Mouse (Mus musculus) hematopoietic stem cell, adult 5-6 weeks (primary cell): ENCODE data around the gene Smim4. TPM values are rescaled to one million over a fixed set of nuclear protein-coding genes. Genes with fewer than 3 reads are reported as not detected.
A peak's percentile ranks its signal among the peaks of the same experiment; 100 is the strongest.

ENCODE experiments used
- ATAC-seq, 2 experiments: fragments of 125-278 bp in 1 of 2; replicated peaks in 1 of 2; 2 replicates each; pipeline ENCODE4 v1.8.0; 2016 to 2017; ENCODE audit warnings: inconsistent platforms in 2 of 2, mild to moderate bottlenecking in 2 of 2, moderate number of reproducible peaks in 2 of 2, low read depth in 1 of 2, moderate TSS enrichment in 1 of 2; ENCODE audit not compliant: low FRiP score in 2 of 2, poor library complexity in 2 of 2, severe bottlenecking in 2 of 2, insufficient read depth in 1 of 2, low TSS enrichment in 1 of 2
- total RNA-seq: library from RNA; stranded (forward); fragments of 172-1452, 232-1000 nt; gene quantifications from 2 replicates; pipeline ENCODE4 v1.2.3, GENCODE M21; 2017

Gene Smim4
- 52.8 and 60.0 TPM in 2 replicates for total RNA-seq

DNA sequence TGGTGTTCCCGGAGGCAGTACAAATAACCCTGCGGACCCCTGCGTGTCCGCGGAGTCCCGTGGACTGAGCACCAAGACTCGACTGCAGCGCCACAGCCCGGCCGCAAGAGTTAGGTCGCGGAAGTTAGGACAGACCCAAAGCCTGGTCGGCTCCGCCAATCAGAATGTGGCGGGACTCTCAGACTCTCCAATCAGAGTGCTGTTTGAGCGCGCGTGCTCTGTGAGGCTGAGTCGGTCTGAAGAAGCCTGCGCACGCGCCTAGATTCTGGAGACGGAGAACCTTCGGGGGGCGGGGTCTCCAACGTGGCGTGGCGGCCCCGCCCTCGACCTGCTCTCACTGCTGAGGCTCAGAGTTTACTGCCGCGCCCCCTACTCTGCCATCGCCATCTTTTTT is at the start of gene Smim4:
Gene Smim4 (minus strand): TSS at position 131 of the 394 bp plus-strand sequence.
- ATAC-seq: peak; percentile 87 to 94

DNA sequence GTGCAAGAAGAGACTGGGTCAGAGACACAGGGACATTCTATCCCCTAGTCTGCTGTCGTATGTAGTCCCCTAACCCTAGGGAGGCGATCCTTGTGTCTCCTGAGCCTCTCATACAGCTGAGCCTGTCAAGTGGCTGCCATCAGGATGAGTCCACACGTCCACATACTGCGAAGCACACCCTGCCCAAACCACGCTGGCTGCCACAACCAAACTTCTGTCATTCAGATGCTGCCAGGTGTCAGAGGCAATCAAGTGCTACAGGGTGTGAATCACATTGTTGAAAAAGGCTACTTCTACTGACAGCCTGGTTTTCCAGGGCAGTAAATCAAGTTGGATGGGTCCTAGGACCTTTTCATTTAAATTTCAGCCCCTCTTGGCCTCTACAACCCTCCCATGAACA is 49.0 kb upstream of the Smim4 start:
- no peak for ATAC-seq

DNA sequence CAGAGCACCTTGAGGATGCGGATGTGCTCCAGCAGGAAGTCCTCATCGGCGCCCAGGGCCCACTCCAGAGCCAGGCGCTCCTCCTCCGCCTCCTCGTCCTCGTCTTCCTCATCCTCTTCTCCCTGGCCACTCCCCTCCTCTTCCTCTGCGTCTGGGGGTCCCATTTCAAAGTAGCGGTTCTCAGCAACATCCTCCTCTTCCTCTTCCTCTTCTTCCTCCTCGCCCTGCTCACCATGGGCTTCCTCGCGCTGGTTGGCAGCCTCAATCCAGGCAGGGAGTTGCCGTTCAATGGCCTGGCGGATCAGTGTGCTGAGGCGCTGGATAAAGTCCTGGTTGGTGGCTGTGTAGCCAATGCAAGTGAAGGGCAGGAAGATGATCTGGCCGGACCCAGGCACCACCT is 48.5 kb upstream of the Smim4 start:
- no peak for ATAC-seq

DNA sequence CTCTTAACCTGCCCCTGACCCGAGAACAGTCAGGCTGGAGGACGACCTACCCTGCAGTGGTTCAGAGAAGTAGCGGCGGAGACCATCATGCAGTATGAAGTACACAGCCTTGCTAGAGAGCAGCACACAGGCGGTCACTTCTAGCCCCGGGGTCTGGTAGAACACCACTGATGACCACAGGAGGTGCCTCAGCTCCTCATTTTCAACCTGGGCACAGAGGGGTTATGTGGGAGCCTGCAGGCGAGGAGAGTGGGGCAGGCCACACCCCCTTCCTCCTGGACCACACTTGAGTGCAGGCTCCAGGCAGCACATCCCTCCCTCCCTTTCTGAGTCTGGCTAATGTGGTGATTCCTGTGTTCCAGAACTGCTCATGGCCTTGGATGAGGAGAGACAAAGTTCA is 44.8 kb upstream of the Smim4 start:
- ATAC-seq: no peak

DNA sequence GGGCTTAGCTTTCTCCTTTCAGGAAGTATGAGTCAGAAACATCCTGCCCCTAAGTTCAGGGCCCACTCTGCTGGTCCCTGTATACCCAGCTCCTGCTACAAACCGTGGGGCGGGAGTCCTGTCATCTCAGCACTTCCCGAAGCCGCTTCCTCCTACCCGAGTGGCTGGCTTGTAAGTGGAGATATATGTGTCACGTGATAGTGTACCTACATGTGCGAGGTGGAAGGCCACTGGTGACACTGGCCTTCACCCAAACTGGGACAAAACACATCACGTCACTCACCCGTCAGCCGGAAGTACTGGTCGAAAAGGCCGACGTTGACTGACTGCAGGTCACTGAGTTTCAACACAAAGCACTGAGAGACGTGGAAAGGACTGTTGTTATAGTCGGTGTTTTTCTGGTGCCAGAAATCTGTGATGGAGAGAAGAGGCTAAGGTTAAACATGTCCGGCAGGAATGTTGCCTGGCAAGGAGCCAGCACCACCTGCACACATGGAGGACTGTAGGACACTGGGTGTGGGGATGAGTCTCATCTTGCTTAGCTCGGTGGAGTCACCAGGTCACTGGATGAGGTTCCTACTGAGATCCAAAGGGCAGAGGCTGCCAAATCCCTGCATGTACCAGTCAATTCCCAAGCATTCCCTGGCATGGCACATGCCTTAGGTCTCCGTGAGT is 44.2 kb upstream of the Smim4 start:
- ATAC-seq: no peak

DNA sequence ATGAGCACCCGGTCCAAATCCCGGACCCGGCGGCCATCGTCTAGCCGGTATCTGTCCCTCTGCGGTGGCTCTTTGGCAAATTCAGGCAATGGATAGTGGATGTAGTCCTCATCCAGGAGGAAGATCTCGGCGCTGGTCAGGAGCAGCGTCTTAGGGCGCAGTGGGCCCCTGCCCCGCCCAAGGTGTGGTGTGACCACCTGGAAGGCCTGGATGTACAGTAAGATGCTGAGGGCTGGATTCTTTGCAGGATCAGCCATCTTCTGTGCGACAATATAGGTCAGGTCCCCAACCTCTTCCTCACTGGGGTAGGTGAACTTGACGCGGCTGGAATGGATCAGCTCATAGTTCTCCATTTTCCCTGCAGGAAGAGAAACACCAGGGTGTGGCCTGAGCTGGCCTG is 43.1 kb upstream of the Smim4 start:
- ATAC-seq: no peak

DNA sequence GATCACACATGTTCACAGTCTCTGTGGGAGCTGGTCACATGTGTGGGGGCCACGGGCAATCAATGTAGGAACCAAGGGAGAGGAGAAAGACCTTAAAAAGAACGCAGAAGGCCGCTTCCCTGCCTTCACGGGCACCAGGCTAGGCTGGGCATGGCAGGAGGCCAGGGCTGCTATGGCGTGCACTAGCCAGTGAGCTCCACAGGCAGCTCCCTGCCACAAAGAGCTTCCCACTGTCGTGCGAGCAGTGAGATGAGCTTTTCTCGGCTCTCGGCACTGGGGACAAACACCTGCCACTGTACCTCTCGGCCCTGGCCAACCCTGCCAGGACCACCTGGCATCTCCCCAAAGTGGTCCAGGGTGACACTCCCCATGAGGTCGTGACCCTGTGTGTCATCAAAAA is 42.6 kb upstream of the Smim4 start:
- no peak for ATAC-seq

DNA sequence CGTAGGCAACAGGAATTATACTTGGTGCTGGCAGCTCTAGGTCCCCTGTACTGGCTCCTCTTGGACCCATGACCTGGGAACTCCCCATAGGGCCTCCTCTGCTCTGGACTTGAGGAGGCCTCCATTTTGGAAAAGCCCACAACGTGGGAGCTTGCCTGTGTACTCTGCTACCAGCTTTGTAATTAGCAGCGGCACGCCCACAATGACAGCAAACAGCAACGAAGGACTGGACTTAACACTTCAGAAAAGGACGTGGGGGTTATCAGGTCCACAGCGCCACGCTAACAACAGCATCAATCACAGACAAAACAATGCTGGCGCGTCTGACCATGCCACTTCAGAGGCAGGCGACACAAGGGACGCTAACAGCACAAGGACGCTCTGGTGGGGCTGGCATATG is 42.2 kb upstream of the Smim4 start:
- no peak for ATAC-seq

DNA sequence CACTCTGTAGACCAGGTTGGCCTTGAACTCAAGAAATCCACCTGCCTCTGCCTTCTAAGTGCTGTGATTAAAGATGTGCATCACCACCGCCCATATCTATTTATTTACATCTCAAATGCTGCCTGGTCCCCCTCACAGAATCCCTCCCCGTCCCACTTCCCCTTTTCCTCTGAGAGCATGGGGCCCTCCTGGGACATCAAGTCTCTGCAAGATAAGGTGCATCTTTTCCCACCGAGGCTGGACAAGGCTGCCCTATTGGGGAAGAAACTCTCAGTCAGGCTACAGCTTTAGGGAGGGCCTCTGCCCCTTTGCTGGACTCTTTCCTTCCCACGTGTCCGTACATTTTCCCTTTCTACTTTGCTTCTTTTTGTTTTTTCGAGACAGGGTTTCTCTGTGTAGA is 40.8 kb upstream of the Smim4 start:
- ATAC-seq: no peak

DNA sequence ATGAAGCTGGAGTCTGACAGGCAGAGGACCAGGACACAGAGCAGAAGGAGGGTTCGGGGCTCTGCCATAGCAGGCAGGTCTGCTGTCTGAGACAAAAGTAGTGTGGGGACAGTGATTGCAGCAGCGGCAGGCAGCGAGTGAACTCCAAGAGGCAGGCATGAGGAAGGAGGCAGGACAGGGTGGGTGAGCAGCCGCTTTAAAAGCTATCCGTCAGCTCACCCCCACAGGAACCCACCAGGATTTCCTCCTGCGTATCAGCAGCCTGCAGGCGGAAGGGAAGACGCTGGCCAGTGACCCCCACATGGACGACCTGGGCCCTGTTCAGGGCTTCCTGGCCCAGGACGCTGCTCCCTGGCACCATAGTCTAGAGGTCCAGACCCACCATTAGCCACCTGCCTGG is 39.7 kb upstream of the Smim4 start, which contains the start of gene Stab1:
Gene Stab1 (minus strand): TSS at position 217 of the 400 bp plus-strand sequence.
- peak; percentile 66 to 78 for ATAC-seq

DNA sequence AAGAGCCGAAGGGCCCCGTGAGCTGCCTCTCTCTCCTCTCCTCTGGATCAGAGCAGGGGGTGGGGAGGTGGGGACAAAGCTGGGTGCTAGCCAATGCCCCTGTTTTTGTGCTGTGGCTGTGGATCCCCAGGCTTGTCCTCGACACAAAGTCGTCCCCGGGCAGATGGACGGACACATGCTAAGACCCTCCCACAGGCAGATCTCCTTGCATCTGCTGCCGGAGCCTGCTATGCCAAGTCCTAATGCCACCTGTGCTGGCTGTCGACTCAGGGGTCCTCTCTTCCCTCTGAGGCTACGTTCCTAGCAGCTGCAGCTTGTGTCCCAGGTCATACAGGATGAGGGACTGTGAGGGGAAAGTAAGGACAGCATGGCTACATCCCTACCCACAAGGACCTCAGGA is 38.1 kb upstream of the Smim4 start:
- no peak for ATAC-seq

DNA sequence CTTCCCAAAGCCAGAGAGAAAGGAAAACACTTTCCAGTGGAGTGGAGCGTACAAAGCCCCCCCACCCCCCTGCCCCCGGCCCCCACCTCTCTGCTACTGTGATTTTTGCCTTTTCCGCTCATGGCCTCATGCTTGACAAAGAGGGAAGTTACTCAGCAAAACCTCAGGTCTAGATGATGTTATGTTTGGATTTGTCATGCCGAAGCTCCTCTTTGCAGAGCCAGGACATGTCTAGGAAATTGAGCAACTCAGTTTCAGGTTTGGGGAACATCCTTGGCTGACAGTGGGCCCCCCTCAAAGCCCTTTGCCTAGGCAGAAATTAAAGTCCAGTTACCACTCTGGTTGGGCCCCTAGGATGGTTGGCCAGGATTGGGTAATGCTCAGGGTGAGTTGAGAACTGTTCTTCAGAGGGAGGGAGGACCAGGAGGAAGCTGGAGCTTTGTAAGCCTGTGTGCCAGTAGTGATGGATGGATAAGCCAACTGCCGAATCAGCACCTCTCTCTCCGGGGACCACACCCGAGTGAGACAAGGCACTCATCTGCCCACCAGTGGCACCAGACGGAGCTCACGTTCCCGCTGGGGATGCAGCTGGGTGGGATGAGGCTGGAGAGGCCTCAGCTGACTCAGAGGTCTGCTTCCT is 37.4 kb upstream of the Smim4 start:
- ATAC-seq: peak; percentile 65 to 75

DNA sequence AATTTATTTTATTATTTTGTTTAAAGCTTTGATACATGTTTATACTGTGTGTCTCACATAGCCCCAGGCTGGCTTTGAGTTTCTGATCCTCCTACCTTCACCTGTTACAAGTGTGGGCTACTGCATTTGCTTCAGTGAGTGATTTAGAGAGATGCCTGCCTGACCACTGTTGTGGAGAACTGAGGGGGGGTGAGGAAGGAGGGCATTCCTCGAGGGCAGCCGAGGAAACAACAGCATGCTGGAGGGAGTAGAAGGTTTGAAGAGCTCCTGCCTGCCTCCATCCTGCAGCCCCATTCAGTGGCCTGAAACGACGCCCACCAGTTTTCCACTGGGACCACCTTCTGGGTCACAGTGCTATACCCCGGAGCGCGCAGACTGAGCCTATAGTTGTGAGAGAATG is 36.7 kb upstream of the Smim4 start:
- no peak for ATAC-seq

DNA sequence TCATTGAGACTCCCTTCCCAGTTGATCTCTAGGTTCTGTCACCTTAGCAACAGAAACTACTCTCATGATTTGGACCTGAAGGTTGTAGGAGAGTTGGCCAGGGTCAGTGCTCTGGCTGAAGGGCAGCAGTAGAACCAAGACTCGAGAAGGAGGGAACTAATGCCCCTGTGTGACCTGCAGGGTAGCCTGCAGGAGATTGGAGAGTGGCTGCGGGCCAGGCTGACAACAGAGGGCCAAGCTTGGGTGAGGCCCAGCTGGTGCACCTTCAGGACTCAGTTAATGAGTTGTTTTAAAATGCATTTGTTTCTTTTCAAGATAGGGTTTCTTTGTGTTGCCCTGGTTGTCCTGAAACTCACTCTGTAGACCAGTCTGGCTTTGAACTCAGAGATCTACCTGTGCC is 36.3 kb upstream of the Smim4 start:
- no peak for ATAC-seq

DNA sequence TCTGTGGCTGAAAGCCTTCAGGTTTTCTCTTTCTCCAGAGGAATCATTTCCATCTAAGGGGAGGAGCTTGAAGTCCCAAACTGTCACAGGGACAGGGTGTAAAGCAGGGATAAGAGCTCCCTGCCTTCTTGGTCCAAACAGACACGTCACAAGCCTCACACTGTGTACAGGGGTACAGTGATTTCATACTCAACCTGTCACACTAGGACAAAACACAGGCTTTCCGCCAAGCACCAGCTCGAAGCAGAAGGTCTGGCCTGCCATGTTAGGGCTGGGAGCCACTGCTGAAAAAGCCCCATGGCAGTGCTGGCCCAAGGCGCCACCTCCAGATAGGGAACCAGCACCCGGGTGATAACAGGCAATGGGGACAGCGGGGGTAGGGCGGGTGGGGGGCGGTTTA is 35.3 kb upstream of the Smim4 start:
- no peak for ATAC-seq

DNA sequence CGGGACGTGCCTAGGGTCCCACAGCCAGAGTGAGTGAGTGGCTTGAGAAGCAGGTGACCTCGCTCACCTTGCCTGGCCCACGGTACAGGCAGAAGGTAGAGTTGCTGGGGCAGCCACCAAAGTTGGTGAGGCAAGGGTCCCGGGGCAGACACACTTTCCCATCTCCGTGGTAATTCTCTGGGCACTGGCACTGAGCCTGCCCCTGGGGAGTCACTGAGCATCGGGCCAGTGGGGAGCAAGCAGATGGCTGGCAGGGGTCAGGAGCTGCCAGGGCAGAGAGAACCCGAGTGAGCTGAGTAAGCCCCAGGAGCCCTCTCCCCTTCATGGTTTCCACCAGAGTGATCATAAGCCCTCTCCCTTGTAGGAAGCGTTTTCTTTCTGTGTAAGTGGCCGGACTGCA is 32.9 kb upstream of the Smim4 start:
- ATAC-seq: no peak

DNA sequence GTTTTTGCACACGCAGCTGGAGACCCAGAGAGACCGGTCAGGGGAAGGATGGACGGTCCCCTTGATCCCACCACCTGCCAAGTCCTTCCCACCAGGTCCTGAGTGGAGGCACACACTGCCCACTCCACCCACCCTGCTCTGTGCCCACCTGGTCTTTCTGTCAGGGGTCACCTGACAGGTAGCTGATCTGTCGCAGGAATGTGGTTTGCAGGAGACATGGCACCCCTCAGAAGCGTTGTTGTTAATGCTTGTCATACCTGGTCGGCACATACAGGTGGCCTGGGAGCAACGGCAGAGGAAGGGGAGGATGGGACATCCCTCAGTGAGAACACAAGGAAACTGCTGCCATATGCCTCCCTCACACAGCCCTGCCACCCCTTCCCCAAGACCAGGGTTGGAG is 32.4 kb upstream of the Smim4 start:
- no peak for ATAC-seq

DNA sequence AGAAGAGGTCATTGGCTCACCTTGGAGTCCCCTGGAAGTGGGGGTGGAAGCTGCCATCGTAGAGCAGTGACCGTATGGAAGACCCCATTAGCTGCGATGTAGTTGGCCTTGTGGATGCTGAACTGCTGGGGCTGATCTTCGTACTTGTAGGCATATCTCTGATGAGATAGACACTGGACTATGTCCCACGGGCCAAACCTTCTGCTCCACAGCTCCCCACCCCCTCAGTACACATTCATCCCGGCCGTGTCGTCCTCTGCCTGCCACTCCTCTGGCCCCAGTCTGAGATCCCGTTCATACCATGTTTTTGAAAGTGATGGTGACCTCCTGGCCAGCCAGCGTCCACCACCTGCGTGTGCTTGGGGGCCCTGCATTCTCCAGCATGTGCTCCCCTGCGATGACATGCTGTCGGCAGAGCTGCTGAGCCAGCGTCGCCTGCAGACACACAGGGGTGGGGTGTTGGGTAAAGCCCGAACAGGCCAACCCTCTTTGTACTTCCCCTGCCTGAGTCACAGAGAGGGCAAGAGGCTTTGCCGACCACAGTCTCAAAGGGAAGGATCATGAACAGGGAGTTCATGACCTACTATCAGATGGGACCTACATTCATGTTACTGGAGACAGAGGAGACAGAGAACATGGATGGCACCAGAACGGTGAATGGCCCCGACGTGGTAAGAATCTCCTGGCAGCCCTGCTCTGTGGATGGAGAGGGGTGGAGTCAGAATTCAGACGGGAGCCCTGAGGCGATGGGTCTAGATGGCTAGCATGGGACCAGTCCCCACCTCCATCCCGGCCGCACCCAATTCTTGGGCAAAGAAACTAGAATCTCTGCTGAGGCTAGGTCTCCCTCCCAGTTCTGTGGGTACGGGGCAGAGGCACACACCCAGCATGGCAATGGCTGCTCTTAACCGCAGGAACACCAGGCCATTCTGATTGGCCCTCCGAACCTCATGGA is 31.7 kb upstream of the Smim4 start:
- ATAC-seq: peak; percentile 67 to 84
